Mouse (Mus musculus) spleen, adult 2 months (tissue): ENCODE data around the gene Srd5a1.

ENCODE experiments used
- CTCF ChIP-seq: fragments of 200-500 bp; IDR thresholded peaks from 2 replicates; pipeline ENCODE4 v1.5.1; 2011; ENCODE audit warnings: mild to moderate bottlenecking, inconsistent platforms; ENCODE audit not compliant: insufficient read depth, insufficient read length, insufficient replicate concordance; ENCODE audit errors: extremely low read depth
- POLR2A ChIP-seq: fragments of 200-500 bp; IDR thresholded peaks from 2 replicates; pipeline ENCODE4 v1.6.1; 2011; ENCODE audit warnings: low read depth, low read length, inconsistent platforms

- TF ChIP-seq CTCF, result no peak
- no peak for TF ChIP-seq POLR2A
Observed at GRCm38 (mm10) chr13:69555957-69556482, 55.2 kb downstream of the Srd5a1 start.
